Mouse (Mus musculus) thymus, adult 2 months (tissue): ENCODE results near the gene Mtmr2. TPM values are rescaled to one million over a fixed set of nuclear protein-coding genes. Genes with fewer than 3 reads are reported as not detected.

ENCODE experiments used
- DNase-seq: peaks from one replicate; pipeline ENCODE4 v3.0.0; 2021
- H3K27ac ChIP-seq: fragments of 200-500 bp; 2 replicates; pipeline ENCODE4 v1.5.1; 2012; ENCODE audit warnings: low read length, control low read depth; ENCODE audit not compliant: control insufficient read depth, insufficient read depth
- H3K27me3 ChIP-seq: fragments of 200-500 bp; 2 replicates; pipeline ENCODE4 v1.6.1; 2012; ENCODE audit warnings: mild to moderate bottlenecking, low read length, moderate library complexity, mixed read lengths; ENCODE audit not compliant: control insufficient read depth, insufficient read depth
- H3K36me3 ChIP-seq: fragments of 200-500 bp; 2 replicates; pipeline ENCODE4 v1.6.1; 2012; ENCODE audit warnings: mild to moderate bottlenecking, low read length, moderate library complexity; ENCODE audit not compliant: control insufficient read depth, insufficient read depth
- H3K4me1 ChIP-seq: fragments of 200-500 bp; replicated peaks from 2 replicates; pipeline ENCODE4 v1.6.1; 2012; ENCODE audit warnings: low read length; ENCODE audit not compliant: control insufficient read depth, insufficient read depth
- H3K4me3 ChIP-seq: fragments of 200-500 bp; 2 replicates; pipeline ENCODE4 v1.5.1; 2012; ENCODE audit warnings: mild to moderate bottlenecking, low read length, control low read depth, moderate library complexity; ENCODE audit not compliant: control insufficient read depth, insufficient read depth
- CTCF ChIP-seq: fragments of 200-500 bp; IDR thresholded peaks from 2 replicates; pipeline ENCODE4 v1.5.1; 2012; ENCODE audit warnings: mild to moderate bottlenecking, control low read depth, low read length, moderate library complexity, borderline replicate concordance; ENCODE audit not compliant: control insufficient read depth, poor library complexity, insufficient read depth; ENCODE audit errors: extremely low read depth
- POLR2A ChIP-seq: fragments of 200-500 bp; IDR thresholded peaks from 2 replicates; pipeline ENCODE4 v1.6.1; 2012; ENCODE audit warnings: mild to moderate bottlenecking, low read length, control low read depth, moderate library complexity; ENCODE audit not compliant: control insufficient read depth, poor library complexity, insufficient read depth; ENCODE audit errors: extremely low read depth
- WGBS: fragments of 180-500 bp; shearing (Covaris S2); methylation state at CpG from one replicate; pipeline ENCODE4 v1.1.7; 2018; 5-methylcytosine and 5-hydroxymethylcytosine counted together
- polyA plus RNA-seq: library from polyadenylated mRNA; depleted of rRNA; stranded (reverse); fragments of >200 nt; gene quantifications from 2 replicates; pipeline ENCODE4 v1.2.3, GENCODE M21; 2012; rRNA removed

The Mtmr2 gene
- 25.4 and 35.3 TPM in 2 replicates for polyA plus RNA-seq

DNA sequence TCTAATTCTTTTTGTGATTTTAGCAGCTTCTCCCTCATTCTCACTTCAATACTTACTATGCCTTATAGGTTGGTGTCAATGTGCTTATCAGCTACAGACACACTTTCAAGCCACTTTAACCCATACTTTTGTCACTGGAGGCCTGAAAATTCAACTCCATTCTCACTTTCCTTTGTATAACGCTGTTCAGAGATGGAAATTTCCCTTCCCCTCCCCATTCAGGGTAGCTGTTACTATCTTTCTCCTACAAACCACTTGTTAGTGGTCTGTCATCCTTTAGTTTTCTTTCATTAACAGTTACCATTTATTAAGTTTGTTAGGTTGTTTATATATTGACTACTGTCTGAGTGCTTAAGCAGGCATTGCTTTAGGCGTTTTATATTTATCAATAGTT, at the start of gene Mtmr2:
Gene Mtmr2 (plus strand): TSS at position 7 of the 394 bp plus-strand sequence.
- peak within 1 kb of the TSS; percentile 82 for H3K4me3 ChIP-seq
- no peaks in the 10 kb centered on the region for H3K36me3 ChIP-seq
- TF ChIP-seq POLR2A = no peak
- TF ChIP-seq CTCF = no peak
- no peaks in the 10 kb centered on the region for H3K27me3 ChIP-seq
- no peak for DNase-seq
- H3K27ac ChIP-seq = peak within 1 kb of the TSS; percentile 39
- 53% methylated on average over 2 of the region's 2 CpGs for WGBS
- peaks cover 2% of the 10 kb centered on the region; the same call in 1 of the 2 replicates for H3K4me1 ChIP-seq

DNA sequence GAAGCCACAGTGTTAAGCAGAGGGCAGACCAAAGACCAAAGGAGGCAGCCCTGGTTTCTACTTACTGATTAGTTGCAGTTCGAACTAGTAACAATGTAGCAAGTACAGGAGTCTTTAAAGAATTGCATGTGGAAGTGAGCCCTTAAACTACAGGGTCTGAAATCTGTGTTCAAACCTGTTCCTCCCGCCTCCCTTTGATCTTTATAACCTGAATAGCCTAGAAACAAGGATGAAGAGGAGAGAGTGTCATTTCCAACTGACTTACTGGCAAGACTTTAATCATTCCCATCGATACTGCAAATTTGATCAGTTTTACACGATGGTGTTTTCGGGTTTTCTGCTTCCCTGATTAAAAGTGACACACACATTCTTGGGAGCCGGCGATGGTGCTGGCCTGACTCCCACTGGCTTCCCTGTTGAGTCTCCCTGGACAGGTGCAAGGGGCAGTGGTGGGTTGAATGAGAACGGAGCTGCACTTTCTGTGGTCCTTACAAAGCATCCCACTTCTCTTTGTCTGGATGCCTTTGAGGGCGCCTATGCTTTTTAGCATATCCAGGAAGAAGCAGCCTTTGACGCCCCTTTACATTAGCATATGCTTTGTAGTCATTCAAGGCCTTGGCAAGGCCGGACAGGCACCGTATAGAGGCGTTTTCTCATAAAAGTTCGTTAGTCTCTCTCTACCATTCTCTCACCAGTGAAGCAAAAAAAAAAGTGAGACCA, 49.0 kb upstream of the Mtmr2 start:
- Histone ChIP-seq H3K4me3 (no peak overlapping the region), H3K36me3 (no peaks in the 10 kb centered on the region), H3K27me3 (no peaks in the 10 kb centered on the region), H3K27ac (no peak overlapping the region), H3K4me1 (no peaks in the 10 kb centered on the region)
- 93% methylated on average over 14 of the region's 14 CpGs for WGBS
- TF ChIP-seq CTCF = no peak
- no peak for TF ChIP-seq POLR2A
- no peak for DNase-seq

DNA sequence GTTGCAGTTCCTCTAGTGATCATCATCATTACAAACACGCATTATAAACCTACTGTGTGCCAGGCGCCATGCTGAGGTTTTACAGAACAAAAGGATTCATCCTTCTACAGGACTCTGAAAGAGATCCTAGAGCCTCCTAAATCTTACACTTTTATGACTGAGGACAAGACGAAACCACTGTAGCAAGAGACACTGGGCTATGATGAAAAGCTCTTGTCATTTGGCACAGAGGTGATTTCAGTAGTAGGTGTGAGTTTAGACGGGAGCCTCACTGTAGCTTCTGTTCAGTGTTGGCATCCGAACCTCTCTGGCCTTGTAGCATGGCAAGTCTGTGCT, 48.5 kb upstream of the Mtmr2 start:
- WGBS = 97% methylated on average over 5 of the region's 5 CpGs
- TF ChIP-seq POLR2A = no peak
- no peak for TF ChIP-seq CTCF

DNA sequence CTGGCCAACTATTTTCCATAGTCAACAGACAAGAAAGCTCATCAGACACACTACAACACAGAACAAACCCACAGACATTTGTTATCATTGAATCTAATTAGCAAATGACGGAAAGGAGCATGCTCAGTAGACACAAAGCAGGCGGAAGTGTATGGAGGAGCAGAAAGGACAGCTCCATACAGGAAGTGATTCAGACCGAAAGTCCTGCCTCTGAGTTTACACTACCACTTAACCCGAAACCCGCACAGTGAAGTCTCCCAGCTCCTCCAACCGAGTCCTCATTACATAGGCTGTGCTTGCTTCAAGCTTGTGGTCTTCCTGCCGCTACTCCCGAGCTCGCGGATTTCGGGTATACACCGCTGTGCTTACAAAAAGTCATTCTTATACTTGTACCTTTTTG, 46.4 kb upstream of the Mtmr2 start:
- Histone ChIP-seq H3K36me3 (no peaks in the 10 kb centered on the region), H3K4me3 (no peak overlapping the region), H3K27me3 (no peaks in the 10 kb centered on the region), H3K4me1 (no peaks in the 10 kb centered on the region), H3K27ac (no peak overlapping the region)
- 92% methylated on average over 12 of the region's 12 CpGs for WGBS
- TF ChIP-seq POLR2A (no peak), CTCF (no peak)
- DNase-seq = no peak

More for the DNA sequence above, 48.5 kb upstream of the Mtmr2 start:
- H3K27me3 ChIP-seq = no peaks in the 10 kb centered on the region
- no peak overlapping the region for H3K4me3 ChIP-seq
- no peaks in the 10 kb centered on the region for H3K36me3 ChIP-seq
- H3K27ac ChIP-seq = no peak overlapping the region
- no peaks in the 10 kb centered on the region for H3K4me1 ChIP-seq
- no peak for DNase-seq

DNA sequence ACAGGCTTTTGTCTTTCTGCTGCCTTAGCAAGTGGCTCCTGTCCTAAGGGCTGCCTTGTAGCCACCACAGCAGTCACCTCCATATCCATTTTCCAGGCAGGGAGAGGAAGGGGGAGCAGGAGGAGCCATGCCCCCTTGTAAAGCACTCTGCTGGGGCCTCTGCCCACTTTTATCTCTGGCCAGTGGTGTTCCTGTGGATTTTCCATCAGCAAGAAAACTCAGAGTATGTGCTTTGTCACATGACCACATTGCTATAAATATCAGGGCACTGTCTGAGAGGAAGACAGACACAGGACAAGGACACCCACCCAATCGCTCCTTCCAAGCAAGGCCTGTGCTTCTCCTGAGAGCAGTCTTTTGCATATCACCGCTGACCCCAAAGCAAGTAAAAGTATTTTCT, 45.1 kb upstream of the Mtmr2 start:
- Histone ChIP-seq H3K27ac (no peak overlapping the region), H3K4me1 (no peaks in the 10 kb centered on the region), H3K27me3 (no peaks in the 10 kb centered on the region), H3K4me3 (no peak overlapping the region), H3K36me3 (no peaks in the 10 kb centered on the region)
- no peak for DNase-seq
- TF ChIP-seq CTCF (no peak), POLR2A (no peak)
- 100% methylated on average over 2 of the region's 2 CpGs for WGBS

DNA sequence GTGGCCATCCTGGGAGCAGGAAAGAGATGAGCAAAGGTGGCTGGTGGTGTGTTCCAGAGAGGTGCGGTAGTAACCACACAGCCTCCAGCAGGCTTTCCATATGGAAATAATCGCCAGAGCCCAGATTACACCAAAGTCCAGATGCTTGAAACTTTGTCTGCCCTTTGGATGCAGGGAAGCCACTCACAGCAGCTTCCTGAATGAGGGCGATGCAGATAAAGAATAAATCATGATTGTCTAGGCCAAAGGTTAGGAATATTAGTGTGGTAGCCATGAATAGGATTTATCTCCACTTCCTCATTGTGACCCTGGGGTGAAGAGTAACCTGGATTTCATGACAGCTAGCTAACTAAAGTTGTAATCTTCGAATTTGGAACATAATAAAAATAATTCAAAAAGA, 43.3 kb upstream of the Mtmr2 start:
- Histone ChIP-seq H3K36me3 (no peaks in the 10 kb centered on the region), H3K27ac (no peak overlapping the region), H3K27me3 (no peaks in the 10 kb centered on the region), H3K4me1 (no peaks in the 10 kb centered on the region), H3K4me3 (no peak overlapping the region)
- WGBS = 92% methylated on average over 4 of the region's 4 CpGs
- TF ChIP-seq CTCF (no peak), POLR2A (no peak)
- no peak for DNase-seq

DNA sequence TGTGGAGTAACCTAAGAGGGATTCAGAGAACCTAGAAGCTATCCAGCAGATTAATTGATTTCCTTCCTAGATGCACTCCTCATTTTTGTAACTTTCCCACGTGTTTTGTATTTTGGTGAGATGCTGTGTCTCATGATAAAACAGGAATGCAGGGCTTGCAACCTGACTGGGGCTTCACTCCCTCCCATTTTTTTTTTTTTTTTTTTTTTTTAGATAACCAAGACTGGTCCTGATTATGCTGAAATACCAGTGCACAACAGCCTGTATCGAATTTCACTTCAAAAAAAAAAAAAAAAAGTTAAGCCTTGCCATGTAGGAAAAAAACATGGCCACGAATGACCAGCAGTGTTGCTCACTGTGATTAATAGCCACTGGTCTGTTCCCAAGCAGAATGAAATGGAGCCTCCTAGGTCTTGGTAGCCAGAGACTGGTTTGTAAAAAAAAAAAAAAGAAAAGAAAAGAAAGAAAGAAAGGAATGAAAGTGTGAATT, 41.1 kb upstream of the Mtmr2 start:
- 90% methylated on average over 3 of the region's 3 CpGs for WGBS
- no peaks in the 10 kb centered on the region for H3K36me3 ChIP-seq

More for the DNA sequence above, 41.1 kb upstream of the Mtmr2 start:
- H3K4me1 ChIP-seq = no peaks in the 10 kb centered on the region
- H3K27ac ChIP-seq = no peak overlapping the region
- no peak overlapping the region for H3K4me3 ChIP-seq
- DNase-seq = no peak
- TF ChIP-seq POLR2A (no peak), CTCF (no peak)
- no peaks in the 10 kb centered on the region for H3K27me3 ChIP-seq
